Mouse (Mus musculus) forebrain, postnatal 0 days (tissue): Measurements from ENCODE around the gene Lats2. TPM values are rescaled to one million over a fixed set of nuclear protein-coding genes. Genes with fewer than 3 reads are reported as not detected.
A peak's percentile ranks its signal among the peaks of the same experiment; 100 is the strongest.
"Not testable (repeated sequence)": the region's sequence is repeated elsewhere in the genome, so short reads cannot be mapped to it uniquely, and the experiment has no call there.

Experiments
- ATAC-seq: fragments of 200-750 bp; cut with Nextera tagmentation; 2 replicates; pipeline ENCODE4 v1.8.0; 2017; ENCODE audit warnings: mild to moderate bottlenecking, moderate library complexity
- DNase-seq: peaks from one replicate; pipeline ENCODE4 v3.0.0-alpha.2; 2015
- H3K27ac ChIP-seq: fragments of 300-500 bp; sonication (generic); 2 replicates; pipeline ENCODE4 v1.5.1; 2014; ENCODE audit warnings: low read depth, mild to moderate bottlenecking, antibody characterized with exemption, low read length, moderate library complexity, mixed read lengths
- H3K27me3 ChIP-seq: fragments of 300-500 bp; sonication (generic); 2 replicates; pipeline ENCODE4 v1.6.1; 2014; ENCODE audit warnings: mild to moderate bottlenecking, low read length, mixed read lengths; ENCODE audit not compliant: insufficient read depth
- H3K36me3 ChIP-seq: fragments of 300-500 bp; sonication (generic); 2 replicates; pipeline ENCODE4 v1.6.1; 2014; ENCODE audit warnings: mild to moderate bottlenecking, moderate library complexity; ENCODE audit not compliant: insufficient read depth
- H3K4me1 ChIP-seq: fragments of 300-500 bp; sonication (generic); 2 replicates; pipeline ENCODE4 v1.6.1; 2014; ENCODE audit warnings: antibody characterized with exemption; ENCODE audit not compliant: insufficient read depth
- H3K4me2 ChIP-seq: fragments of 300-500 bp; sonication (generic); 2 replicates; pipeline ENCODE4 v1.6.1; 2014; ENCODE audit warnings: low read depth, mild to moderate bottlenecking, moderate library complexity
- H3K4me3 ChIP-seq: fragments of 300-500 bp; sonication (generic); 2 replicates; pipeline ENCODE4 v1.5.1; 2014; ENCODE audit warnings: low read depth, low read length, mixed read lengths
- H3K9ac ChIP-seq: fragments of 300-500 bp; sonication (generic); 2 replicates; pipeline ENCODE4 v1.6.1; 2014; ENCODE audit warnings: mild to moderate bottlenecking
- H3K9me3 ChIP-seq: fragments of 300-500 bp; sonication (generic); 2 replicates; pipeline ENCODE4 v1.6.1; 2016; ENCODE audit warnings: low read length
- CTCF ChIP-seq: sonication (generic); IDR thresholded peaks from 2 replicates; pipeline ENCODE4 v1.5.1; 2016; ENCODE audit warnings: antibody characterized with exemption, control low read depth, low read depth
- WGBS: fragments of 180-500 bp; shearing (Covaris S2); extraction: QIAGEN DNeasy Blood & Tissue Kit; methylation state at CpG from one replicate; pipeline ENCODE4 v1.1.7; 2014; 5-methylcytosine and 5-hydroxymethylcytosine counted together
- microRNA-seq, 2 experiments: library from miRNA; unstranded; fragments of <30 nt; microRNA quantifications; one replicate each; pipeline ENCODE4; 2016
- polyA plus RNA-seq: library from polyadenylated mRNA; unstranded; fragments of >200 nt; fragmentation: Nextera tagmentation; extraction: Ambion mirVana; gene quantifications from 2 replicates; pipeline ENCODE4 v1.2.1, GENCODE M21; 2015
- total RNA-seq: library from RNA; depleted of rRNA; stranded (reverse); fragments of >200 nt; gene quantifications from 2 replicates; pipeline ENCODE4 v1.2.3, GENCODE M21; 2014; rRNA removed

Lats2 gene
- total and polyA plus RNA-seq, 2 experiments from 2014 or later: 5.0 to 259 TPM

DNA sequence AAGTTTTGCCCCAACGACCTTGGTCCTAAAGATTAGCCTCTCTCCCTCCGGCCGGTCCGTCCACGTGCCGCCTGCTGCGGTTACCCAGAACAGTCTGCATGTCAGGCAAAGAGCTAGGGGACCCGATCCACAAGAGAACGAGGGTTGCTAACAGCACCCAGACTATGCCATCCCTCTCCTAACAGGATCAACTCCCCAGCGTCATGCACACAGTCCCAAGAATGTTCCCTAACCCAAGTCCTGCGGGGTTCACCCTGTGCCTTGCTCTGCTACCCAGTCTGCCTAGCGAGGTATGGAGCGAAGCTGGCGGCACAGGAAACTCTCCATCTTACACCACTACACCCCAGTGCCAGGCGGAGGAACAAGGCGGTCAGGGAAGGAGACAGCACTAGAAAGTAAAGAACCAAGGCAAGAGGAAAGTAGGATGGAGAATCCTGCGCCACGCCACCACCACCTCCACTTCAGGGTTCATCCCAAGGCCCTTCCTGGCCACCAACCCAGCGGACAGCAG lies 93.8 kb downstream of the Lats2 start:
- H3K4me3 ChIP-seq: peak overlapping the region; percentile 86
- ATAC-seq (peak; percentile 35), DNase-seq (no peak)
- H3K36me3 ChIP-seq: no peaks in the 10 kb centered on the region
- under 1% methylated on average over 19 of the region's 19 CpGs for WGBS
- peaks cover 12% of the 10 kb centered on the region; the same call in 1 of the 2 replicates for H3K4me1 ChIP-seq
- TF ChIP-seq CTCF: no peak
- peak overlapping the region; percentile 91 for H3K27ac ChIP-seq
- peak overlapping the region; percentile 69 for H3K4me2 ChIP-seq
- no peaks in the 10 kb centered on the region for H3K9me3 ChIP-seq
- peak overlapping the region; percentile 83 for H3K9ac ChIP-seq
- no peaks in the 10 kb centered on the region for H3K27me3 ChIP-seq

DNA sequence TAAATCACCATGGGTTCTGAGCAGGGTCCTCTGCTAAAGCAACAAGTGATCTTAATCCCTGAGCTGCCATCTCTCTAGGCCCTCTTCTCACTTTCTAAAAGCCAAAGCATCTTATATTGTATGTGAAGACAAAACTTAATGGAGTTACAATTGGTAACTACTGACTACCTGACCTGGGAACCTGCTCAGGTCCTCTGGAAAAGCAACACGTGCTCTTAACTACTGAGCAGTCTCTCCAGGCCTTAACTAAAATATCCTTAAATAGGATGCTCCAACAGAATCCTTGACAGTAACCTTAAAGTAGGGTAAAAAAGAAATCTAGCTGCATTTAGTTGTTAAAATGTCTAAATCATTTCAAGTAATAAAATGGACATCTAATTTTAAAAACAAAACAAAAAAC lies 94.6 kb downstream of the Lats2 start:
- H3K9ac ChIP-seq: no peak overlapping the region

DNA sequence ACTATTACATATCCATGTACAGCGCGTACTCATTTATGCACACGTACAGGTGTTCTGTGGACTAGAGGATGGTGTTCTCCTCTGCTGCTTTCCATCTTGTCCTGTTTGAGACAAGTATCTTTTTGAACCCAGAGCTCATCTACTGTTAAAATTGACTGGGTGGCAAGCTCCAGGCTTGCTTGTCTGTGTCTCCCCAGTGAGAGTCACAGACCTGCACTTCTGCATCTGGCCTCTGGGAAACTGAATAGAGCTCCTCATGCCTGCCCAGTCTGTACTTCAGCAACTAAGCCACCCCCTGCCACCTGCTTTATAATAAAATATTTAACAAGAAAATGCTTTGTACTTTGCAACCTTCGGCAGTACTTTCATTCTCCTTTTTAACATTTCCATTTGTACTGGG lies 99.9 kb downstream of the Lats2 start:
- WGBS: 96% methylated on average over 4 of the region's 4 CpGs
- H3K36me3 ChIP-seq: no peaks in the 10 kb centered on the region
- H3K9me3 ChIP-seq: no peaks in the 10 kb centered on the region
- no peak overlapping the region for H3K4me2 ChIP-seq
- no peak for ATAC-seq
- H3K4me1 ChIP-seq: no peaks in the 10 kb centered on the region
- 0 out of 2 replicates have a peak, but pooled peaks have one; percentile 19 for TF ChIP-seq CTCF
- H3K4me3 ChIP-seq: no peak overlapping the region
- H3K9ac ChIP-seq: no peak overlapping the region
- no peaks in the 10 kb centered on the region for H3K27me3 ChIP-seq
- H3K27ac ChIP-seq: no peak overlapping the region
- DNase-seq: no peak

More for the DNA sequence above, 94.6 kb downstream of the Lats2 start:
- DNase-seq (no peak), ATAC-seq (no peak)
- TF ChIP-seq CTCF: no peak
- Histone ChIP-seq H3K36me3 (no peaks in the 10 kb centered on the region), H3K4me1 (peaks cover 12% of the 10 kb centered on the region; the same call in 1 of the 2 replicates), H3K9me3 (no peaks in the 10 kb centered on the region), H3K27ac (no peak overlapping the region), H3K4me2 (peak overlapping the region; percentile 69), H3K4me3 (peak overlapping the region; percentile 86), H3K27me3 (no peaks in the 10 kb centered on the region)
- 24% methylated on average over 1 of the region's 1 CpGs for WGBS

DNA sequence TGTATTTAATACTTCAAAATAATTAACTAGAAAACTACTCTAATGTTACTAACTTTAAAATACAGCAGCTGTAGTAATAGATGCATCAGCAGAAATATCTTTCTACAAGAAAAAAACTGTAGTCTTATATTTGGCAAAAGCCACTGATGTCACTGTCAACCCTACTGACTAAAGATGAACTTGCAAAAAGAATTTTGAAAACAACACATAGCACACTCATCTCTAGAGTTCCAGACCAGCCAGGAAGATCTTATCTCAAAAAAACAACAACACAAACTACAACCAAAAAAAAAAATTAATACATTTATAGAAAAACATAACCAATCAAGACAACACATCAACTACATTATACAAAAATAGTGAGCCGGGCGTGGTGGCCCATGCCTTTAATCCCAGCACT lies 100.7 kb downstream of the Lats2 start:
- H3K4me2 ChIP-seq: no peak overlapping the region
- no peaks in the 10 kb centered on the region for H3K27me3 ChIP-seq
- no peaks in the 10 kb centered on the region for H3K36me3 ChIP-seq
- no peak overlapping the region for H3K9ac ChIP-seq
- ATAC-seq (no peak), DNase-seq (no peak)
- WGBS: 100% methylated on average over 2 of the region's 2 CpGs
- H3K4me1 ChIP-seq: no peaks in the 10 kb centered on the region
- no peak for TF ChIP-seq CTCF
- no peak overlapping the region for H3K27ac ChIP-seq
- H3K9me3 ChIP-seq: no peaks in the 10 kb centered on the region
- H3K4me3 ChIP-seq: no peak overlapping the region

DNA sequence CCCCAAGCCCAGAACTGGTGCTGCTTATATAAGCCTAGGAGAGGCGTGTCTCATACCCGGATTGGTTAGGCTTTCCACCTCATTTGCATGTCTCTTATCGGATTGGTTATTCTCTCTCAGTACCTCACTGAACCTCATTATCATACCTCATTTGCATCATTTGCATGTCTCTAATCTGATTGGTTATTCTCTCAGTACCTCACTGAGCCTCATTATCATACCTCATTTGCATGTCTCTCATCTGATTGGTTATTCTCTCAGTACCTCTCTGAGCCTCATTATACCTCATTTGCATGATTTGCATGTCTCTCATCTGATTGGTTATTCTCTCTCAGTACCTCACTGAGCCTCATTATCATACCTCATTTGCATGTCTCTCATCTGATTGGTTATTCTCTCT lies 101.7 kb downstream of the Lats2 start:
- not testable (repeated sequence) for H3K4me3 ChIP-seq, H3K4me1 ChIP-seq, H3K36me3 ChIP-seq, ATAC-seq, H3K27ac ChIP-seq, H3K4me2 ChIP-seq, H3K9ac ChIP-seq, DNase-seq, H3K27me3 ChIP-seq, H3K9me3 ChIP-seq
- WGBS: 90% methylated on average over 3 of the region's 3 CpGs

DNA sequence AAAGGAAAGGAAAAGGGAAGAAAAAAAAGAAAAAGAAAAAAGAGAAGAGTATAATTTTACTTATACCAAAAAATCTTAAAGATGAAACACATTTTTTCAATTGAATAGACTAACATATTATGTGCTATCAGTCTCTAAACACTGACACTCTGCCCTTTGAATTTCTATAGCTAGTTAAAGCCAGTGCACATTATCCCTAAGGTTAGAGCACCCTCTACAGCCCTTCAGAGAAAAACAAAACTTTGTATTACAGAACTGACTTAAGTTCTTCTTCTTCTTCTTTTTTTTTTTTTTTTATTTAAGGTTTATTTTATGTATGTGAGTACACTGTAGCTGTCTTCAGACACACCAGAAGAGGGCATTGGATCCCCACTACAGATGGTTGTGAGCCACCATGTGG lies 108.7 kb downstream of the Lats2 start:
- peak; percentile 34; the same call in 1 of the 2 replicates for TF ChIP-seq CTCF
- Histone ChIP-seq H3K4me1 (no peaks in the 10 kb centered on the region), H3K9me3 (no peaks in the 10 kb centered on the region), H3K27me3 (no peaks in the 10 kb centered on the region), H3K9ac (no peak overlapping the region), H3K4me3 (no peak overlapping the region), H3K36me3 (0 out of 2 replicates have a peak, but pooled peaks cover 2% of the 10 kb centered on the region), H3K4me2 (no peak overlapping the region), H3K27ac (no peak overlapping the region)
- ATAC-seq: no peak
- DNase-seq: no peak

DNA sequence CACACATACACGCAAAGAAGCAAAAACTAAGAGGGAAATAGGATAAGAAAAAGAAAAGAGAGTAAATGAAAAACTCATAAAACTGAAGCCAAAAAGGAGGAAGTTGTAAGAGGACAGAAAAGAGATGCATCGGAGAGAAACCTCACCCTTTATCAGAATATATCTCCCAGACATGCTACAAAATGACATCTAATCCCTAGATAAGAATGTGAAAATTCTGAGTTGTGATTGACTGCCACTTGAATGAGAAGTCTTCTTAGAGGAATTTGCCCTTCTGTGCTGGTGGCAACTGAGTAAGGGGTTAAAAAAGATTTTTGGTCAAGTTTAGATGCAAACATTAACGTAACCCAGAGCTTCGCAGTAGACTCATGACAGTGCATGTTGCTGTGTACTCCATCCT lies 112.0 kb downstream of the Lats2 start:
- Histone ChIP-seq H3K4me3 (no peak overlapping the region), H3K4me2 (no peak overlapping the region), H3K27me3 (no peaks in the 10 kb centered on the region), H3K9ac (no peak overlapping the region), H3K36me3 (0 out of 2 replicates have a peak, but pooled peaks cover 2% of the 10 kb centered on the region), H3K27ac (no peak overlapping the region), H3K4me1 (no peaks in the 10 kb centered on the region), H3K9me3 (no peaks in the 10 kb centered on the region)
- TF ChIP-seq CTCF: no peak
- ATAC-seq (no peak), DNase-seq (no peak)
- 95% methylated on average over 4 of the region's 4 CpGs for WGBS

Small RNA genes lying within 50 kb of the gene (microRNA-seq; reads per million reads assigned to microRNA genes)
- gene Mir3077: 0.37 to 0.39 reads per million in 2 experiments

Other genes with a start within 250 kb of the Lats2 start
- 38.8 and 47.6 TPM in 2 replicates for gene Il17d, start 233.6 kb downstream of the Lats2 start, total RNA-seq
- gene Il17d, start 233.6 kb downstream of the Lats2 start, polyA plus RNA-seq: 8.5 and 9.8 TPM in 2 replicates
- 45.7 and 58.4 TPM in 2 replicates for gene Eef1akmt1, start 186.8 kb downstream of the Lats2 start, total RNA-seq
- gene Eef1akmt1, start 186.8 kb downstream of the Lats2 start, polyA plus RNA-seq: 82.9 and 84.9 TPM in 2 replicates
- 18.9 and 21.2 TPM in 2 replicates for gene Xpo4, start 93.0 kb downstream of the Lats2 start, total RNA-seq
- 6.0 and 8.5 TPM in 2 replicates for gene Xpo4, start 93.0 kb downstream of the Lats2 start, polyA plus RNA-seq
- not detected in 2 replicates for gene Gm49361, start 12.3 kb downstream of the Lats2 start, total RNA-seq
- gene Gm49361, start 12.3 kb downstream of the Lats2 start, polyA plus RNA-seq: not detected in 2 replicates
- 15.6 and 21.2 TPM in 2 replicates for gene Sap18, start 39.8 kb upstream of the Lats2 start, total RNA-seq
- 26.8 and 31.6 TPM in 2 replicates for gene Sap18, start 39.8 kb upstream of the Lats2 start, polyA plus RNA-seq
- 4.7 and 5.4 TPM in 2 replicates for gene Ska3, start 67.8 kb upstream of the Lats2 start, total RNA-seq
- 3.9 and 6.2 TPM in 2 replicates for gene Ska3, start 67.8 kb upstream of the Lats2 start, polyA plus RNA-seq
- gene Mrpl57, start 67.8 kb upstream of the Lats2 start, total RNA-seq: 53.1 and 57.1 TPM in 2 replicates
- gene Mrpl57, start 67.8 kb upstream of the Lats2 start, polyA plus RNA-seq: 234 and 291 TPM in 2 replicates
- gene Zdhhc20, start 131.9 kb upstream of the Lats2 start, total RNA-seq: 26.7 and 35.0 TPM in 2 replicates
- gene Zdhhc20, start 131.9 kb upstream of the Lats2 start, polyA plus RNA-seq: 21.9 and 31.6 TPM in 2 replicates
- 65.1 and 67.9 TPM in 2 replicates for gene Micu2, start 240.9 kb upstream of the Lats2 start, total RNA-seq
- 66.8 and 72.1 TPM in 2 replicates for gene Micu2, start 240.9 kb upstream of the Lats2 start, polyA plus RNA-seq